Mouse (Mus musculus): ENCODE measurements around the gene Tbx5. TPM values are rescaled to one million over a fixed set of nuclear protein-coding genes. Genes with fewer than 3 reads are reported as not detected.

Gene Tbx5
- total RNA-seq, 2 experiments from 2014 or later, result not detected

- intact Hi-C loops (cut with DNase I), result no loop called here
- DNase-seq (ENCODE audit: extremely low spot score in 1 of 2, low spot score in 2 of 2), result no peak
Measured at GRCm38 (mm10) chr5:119807481-119808183, 24.8 kb upstream of the Tbx5 start.

GRCm38 (mm10) chr5:119808713-119809112, 23.8 kb upstream of the Tbx5 start:
- no peak for DNase-seq (ENCODE audit: extremely low spot score in 1 of 2, low spot score in 2 of 2)
- intact Hi-C loops (cut with DNase I), result no loop called here

- intact Hi-C loops (cut with DNase I), result no loop called here
- DNase-seq (ENCODE audit: extremely low spot score in 1 of 2, low spot score in 2 of 2), result no peak
Measured at GRCm38 (mm10) chr5:119810994-119811690, 21.3 kb upstream of the Tbx5 start.

- DNase-seq (ENCODE audit: extremely low spot score in 1 of 2, low spot score in 2 of 2), result no peak
- intact Hi-C loops (cut with DNase I), result no loop called here
Measured at GRCm38 (mm10) chr5:119815247-119815646, 17.2 kb upstream of the Tbx5 start.

GRCm38 (mm10) chr5:119820452-119820851, 12.0 kb upstream of the Tbx5 start:
- no peak for DNase-seq (ENCODE audit: extremely low spot score in 1 of 2, low spot score in 2 of 2)
- intact Hi-C loops (cut with DNase I), result no loop called here

GRCm38 (mm10) chr5:119821506-119821905, 11.0 kb upstream of the Tbx5 start:
- no peak for DNase-seq (ENCODE audit: extremely low spot score in 1 of 2, low spot score in 2 of 2)
- intact Hi-C loops (cut with DNase I), result no loop called here

GRCm38 (mm10) chr5:119827341-119827740, 5.1 kb upstream of the Tbx5 start:
- no peak for DNase-seq (ENCODE audit: extremely low spot score in 1 of 2, low spot score in 2 of 2)
- intact Hi-C loops (cut with DNase I), result no loop called here

- DNase-seq (ENCODE audit: extremely low spot score in 1 of 2, low spot score in 2 of 2), result no peak
- intact Hi-C loops (cut with DNase I), result loop anchor here (10.0 kb wide), 1 partner anchor 604 kb away; the partner anchor contains the start of gene Lhx5
Measured at GRCm38 (mm10) chr5:119830611-119831010, 1.9 kb upstream of the Tbx5 start.

- intact Hi-C loops (cut with DNase I), result loop anchor here (10.0 kb wide), 1 partner anchor 604 kb away; the partner anchor contains the start of gene Lhx5
- no peak for DNase-seq (ENCODE audit: extremely low spot score in 1 of 2, low spot score in 2 of 2)
Measured at GRCm38 (mm10) chr5:119831201-119831771, 1.2 kb upstream of the Tbx5 start.

GRCm38 (mm10) chr5:119831791-119832478, 533 bp upstream of the Tbx5 start:
- no peak for DNase-seq (ENCODE audit: extremely low spot score in 1 of 2, low spot score in 2 of 2)
- intact Hi-C loops (cut with DNase I), result loop anchor here (10.0 kb wide), 1 partner anchor 603 kb away; the partner anchor contains the start of gene Lhx5

GRCm38 (mm10) chr5:119833223-119834030, 959 bp downstream of the Tbx5 start:
- no peak for DNase-seq (ENCODE audit: extremely low spot score in 1 of 2, low spot score in 2 of 2)
- intact Hi-C loops (cut with DNase I), result loop anchor here (10.0 kb wide), 1 partner anchor 601 kb away; the partner anchor contains the start of gene Lhx5

GRCm38 (mm10) chr5:119834031-119834403, 1.5 kb downstream of the Tbx5 start:
- intact Hi-C loops (cut with DNase I), result loop anchor here (10.0 kb wide), 1 partner anchor 601 kb away; the partner anchor contains the start of gene Lhx5
- no peak for DNase-seq (ENCODE audit: extremely low spot score in 1 of 2, low spot score in 2 of 2)

GRCm38 (mm10) chr5:119835053-119835867, 2.8 kb downstream of the Tbx5 start:
- intact Hi-C loops (cut with DNase I), result loop anchor here (5.0 to 10.0 kb wide), 2 partner anchors 163 to 600 kb away; partner anchors contain the start of genes Lhx5 and Tbx3
- DNase-seq (ENCODE audit: extremely low spot score in 1 of 2, low spot score in 2 of 2), result no peak

- intact Hi-C loops (cut with DNase I), result loop anchor here (2.0 to 10.0 kb wide), 3 partner anchors 31 to 599 kb away; partner anchors contain the start of genes Lhx5 and Tbx3
- DNase-seq (ENCODE audit: extremely low spot score in 1 of 2, low spot score in 2 of 2), result no peak
Measured at GRCm38 (mm10) chr5:119835868-119836209, 3.4 kb downstream of the Tbx5 start.

- intact Hi-C loops (cut with DNase I), result loop anchor here (2.0 to 10.0 kb wide), 3 partner anchors 32 to 598 kb away; partner anchors contain the start of genes Lhx5 and Tbx3
- DNase-seq (ENCODE audit: extremely low spot score in 1 of 2, low spot score in 2 of 2), result no peak
Measured at GRCm38 (mm10) chr5:119836618-119837305, 4.3 kb downstream of the Tbx5 start.

GRCm38 (mm10) chr5:119837306-119837675, 4.8 kb downstream of the Tbx5 start:
- DNase-seq (ENCODE audit: extremely low spot score in 1 of 2, low spot score in 2 of 2), result no peak
- intact Hi-C loops (cut with DNase I), result loop anchor here (2.0 to 10.0 kb wide), 3 partner anchors 32 to 598 kb away; partner anchors contain the start of genes Lhx5 and Tbx3

- intact Hi-C loops (cut with DNase I), result loop anchor here (2.0 to 10.0 kb wide), 3 partner anchors 33 to 597 kb away; partner anchors contain the start of genes Lhx5 and Tbx3
- no peak for DNase-seq (ENCODE audit: extremely low spot score in 1 of 2, low spot score in 2 of 2)
Measured at GRCm38 (mm10) chr5:119837861-119838260, 5.4 kb downstream of the Tbx5 start.

Data from left cerebral cortex, postnatal 10 days (tissue).